Mouse (Mus musculus): ENCODE results near the gene Zbtb6. TPM values are rescaled to one million over a fixed set of nuclear protein-coding genes. Genes with fewer than 3 reads are reported as not detected.

The Zbtb6 gene
- polyA plus RNA-seq, 1 experiment = 0.71 TPM

GRCm38 (mm10) chr2:37422306-37423304 is 20.4 kb downstream of the Zbtb6 start, which contains the start of gene Rc3h2:
TSS of gene Rc3h2 (minus strand) at chr2:37422903.
- TF ChIP-seq POLR2A (IDR thresholded peaks at IDR 0.05; ENCODE audit: low read depth, low read length) (peak; percentile 90), CTCF (IDR thresholded peaks at IDR 0.05; ENCODE audit: extremely low read depth, insufficient read length, insufficient replicate concordance, low read depth, low read length) (no peak)
- under 1% methylated on average over 75 of the region's 75 CpGs for WGBS
- peak within 1 kb of the TSS; percentile 87 for H3K27ac ChIP-seq (ENCODE audit: insufficient read depth, low read depth, low read length)

GRCm38 (mm10) chr2:37421903-37422302 is 21.1 kb downstream of the Zbtb6 start:
- Histone ChIP-seq H3K4me3 (ENCODE audit: low read depth, low read length) (peak overlapping the region; percentile 93), H3K36me3 (ENCODE audit: control insufficient read depth, insufficient read depth, low read length) (peaks cover 2% of the 10 kb centered on the region; the same call in 1 of the 2 replicates), H3K27ac (ENCODE audit: insufficient read depth, low read depth, low read length) (peak overlapping the region; percentile 8; the same call in 1 of the 2 replicates), H3K4me1 (ENCODE audit: control insufficient read depth, insufficient read depth, insufficient read length, low read length) (no peaks in the 10 kb centered on the region), H3K27me3 (ENCODE audit: control insufficient read depth, insufficient read depth, low read length) (no peaks in the 10 kb centered on the region)
- WGBS = under 1% methylated on average over 3 of the region's 3 CpGs
- TF ChIP-seq POLR2A (IDR thresholded peaks at IDR 0.05; ENCODE audit: low read depth, low read length) (no peak), CTCF (IDR thresholded peaks at IDR 0.05; ENCODE audit: extremely low read depth, insufficient read length, insufficient replicate concordance, low read depth, low read length) (no peak)

More at GRCm38 (mm10) chr2:37422306-37423304, 20.4 kb downstream of the Zbtb6 start, which contains the start of gene Rc3h2:
- Histone ChIP-seq H3K4me1 (ENCODE audit: control insufficient read depth, insufficient read depth, insufficient read length, low read length) (no peaks in the 10 kb centered on the region), H3K36me3 (ENCODE audit: control insufficient read depth, insufficient read depth, low read length) (peaks cover 3% of the 10 kb centered on the region; the same call in 1 of the 2 replicates), H3K4me3 (ENCODE audit: low read depth, low read length) (peak within 1 kb of the TSS; percentile 93), H3K27me3 (ENCODE audit: control insufficient read depth, insufficient read depth, low read length) (no peaks in the 10 kb centered on the region)

- Histone ChIP-seq H3K27ac (ENCODE audit: insufficient read depth, low read depth, low read length) (no peak overlapping the region), H3K27me3 (ENCODE audit: control insufficient read depth, insufficient read depth, low read length) (no peaks in the 10 kb centered on the region), H3K4me1 (ENCODE audit: control insufficient read depth, insufficient read depth, insufficient read length, low read length) (no peaks in the 10 kb centered on the region), H3K36me3 (ENCODE audit: control insufficient read depth, insufficient read depth, low read length) (peaks cover 25% of the 10 kb centered on the region), H3K4me3 (ENCODE audit: low read depth, low read length) (no peak overlapping the region)
- TF ChIP-seq POLR2A (IDR thresholded peaks at IDR 0.05; ENCODE audit: low read depth, low read length) = no peak
- no peak for TF ChIP-seq CTCF (IDR thresholded peaks at IDR 0.05; ENCODE audit: extremely low read depth, insufficient read length, insufficient replicate concordance, low read depth, low read length)
- 15% methylated on average over 1 of the region's 1 CpGs for WGBS
Observed at GRCm38 (mm10) chr2:37395539-37395938, 47.4 kb downstream of the Zbtb6 start.

GRCm38 (mm10) chr2:37382921-37383320 is 60.0 kb downstream of the Zbtb6 start:
- Histone ChIP-seq H3K27me3 (ENCODE audit: control insufficient read depth, insufficient read depth, low read length) (no peaks in the 10 kb centered on the region), H3K4me3 (ENCODE audit: low read depth, low read length) (no peak overlapping the region), H3K27ac (ENCODE audit: insufficient read depth, low read depth, low read length) (no peak overlapping the region), H3K4me1 (ENCODE audit: control insufficient read depth, insufficient read depth, insufficient read length, low read length) (no peaks in the 10 kb centered on the region), H3K36me3 (ENCODE audit: control insufficient read depth, insufficient read depth, low read length) (peaks cover 30% of the 10 kb centered on the region)
- no peak for TF ChIP-seq CTCF (IDR thresholded peaks at IDR 0.05; ENCODE audit: extremely low read depth, insufficient read length, insufficient replicate concordance, low read depth, low read length)
- TF ChIP-seq POLR2A (IDR thresholded peaks at IDR 0.05; ENCODE audit: low read depth, low read length) = no peak
- 93% methylated on average over 9 of the region's 9 CpGs for WGBS

GRCm38 (mm10) chr2:37380189-37380588 is 62.8 kb downstream of the Zbtb6 start:
- H3K27me3 ChIP-seq (ENCODE audit: control insufficient read depth, insufficient read depth, low read length) = no peaks in the 10 kb centered on the region
- no peaks in the 10 kb centered on the region for H3K4me1 ChIP-seq (ENCODE audit: control insufficient read depth, insufficient read depth, insufficient read length, low read length)
- H3K36me3 ChIP-seq (ENCODE audit: control insufficient read depth, insufficient read depth, low read length) = peaks cover 38% of the 10 kb centered on the region
- TF ChIP-seq CTCF (IDR thresholded peaks at IDR 0.05; ENCODE audit: extremely low read depth, insufficient read length, insufficient replicate concordance, low read depth, low read length) (peak; percentile 56; the same call in 1 of the 2 replicates), POLR2A (IDR thresholded peaks at IDR 0.05; ENCODE audit: low read depth, low read length) (no peak)
- H3K4me3 ChIP-seq (ENCODE audit: low read depth, low read length) = no peak overlapping the region
- WGBS = 61% methylated on average over 2 of the region's 2 CpGs
- H3K27ac ChIP-seq (ENCODE audit: insufficient read depth, low read depth, low read length) = no peak overlapping the region

- Histone ChIP-seq H3K4me1 (ENCODE audit: control insufficient read depth, insufficient read depth, insufficient read length, low read length) (no peaks in the 10 kb centered on the region), H3K27me3 (ENCODE audit: control insufficient read depth, insufficient read depth, low read length) (no peaks in the 10 kb centered on the region), H3K4me3 (ENCODE audit: low read depth, low read length) (no peak overlapping the region), H3K36me3 (ENCODE audit: control insufficient read depth, insufficient read depth, low read length) (peaks cover 30% of the 10 kb centered on the region), H3K27ac (ENCODE audit: insufficient read depth, low read depth, low read length) (no peak overlapping the region)
- WGBS = 94% methylated on average over 1 of the region's 1 CpGs
- no peak for TF ChIP-seq CTCF (IDR thresholded peaks at IDR 0.05; ENCODE audit: extremely low read depth, insufficient read length, insufficient replicate concordance, low read depth, low read length)
- no peak for TF ChIP-seq POLR2A (IDR thresholded peaks at IDR 0.05; ENCODE audit: low read depth, low read length)
Observed at GRCm38 (mm10) chr2:37376018-37376417, 67.0 kb downstream of the Zbtb6 start.

Other genes with a start within 250 kb of the Zbtb6 start
- not detected in 2 replicates for gene Olfr366, start 231.6 kb downstream of the Zbtb6 start, polyA plus RNA-seq (2012; rRNA removed)
- not detected in 2 replicates for gene Olfr368, start 116.7 kb downstream of the Zbtb6 start, polyA plus RNA-seq (2012; rRNA removed)
- gene Pdcl, start 83.8 kb downstream of the Zbtb6 start, polyA plus RNA-seq (2012; rRNA removed) = 3.0 and 5.5 TPM in 2 replicates
- 1.4 and 2.7 TPM in 2 replicates for gene Rc3h2, start 20.3 kb downstream of the Zbtb6 start, polyA plus RNA-seq (2012; rRNA removed)
- 0.47 and 0.56 TPM in 2 replicates for gene Zbtb26, start within 50 bp of the Zbtb6 start, polyA plus RNA-seq (2012; rRNA removed)
- gene Rabgap1, start 108 bp upstream of the Zbtb6 start, polyA plus RNA-seq (2012; rRNA removed) = 1.1 and 2.4 TPM in 2 replicates
- gene Gpr21, start 73.2 kb upstream of the Zbtb6 start, polyA plus RNA-seq (2012; rRNA removed) = 0.06 and 0.15 TPM in 2 replicates

All from small intestine, adult 2 months (tissue).